Mouse (Mus musculus): Measurements from ENCODE around the gene Ccdc137. TPM values are rescaled to one million over a fixed set of nuclear protein-coding genes. Genes with fewer than 3 reads are reported as not detected.

Ccdc137 gene
- polyA plus RNA-seq, 1 experiment from 2014 or later = 36.1 TPM

DNA sequence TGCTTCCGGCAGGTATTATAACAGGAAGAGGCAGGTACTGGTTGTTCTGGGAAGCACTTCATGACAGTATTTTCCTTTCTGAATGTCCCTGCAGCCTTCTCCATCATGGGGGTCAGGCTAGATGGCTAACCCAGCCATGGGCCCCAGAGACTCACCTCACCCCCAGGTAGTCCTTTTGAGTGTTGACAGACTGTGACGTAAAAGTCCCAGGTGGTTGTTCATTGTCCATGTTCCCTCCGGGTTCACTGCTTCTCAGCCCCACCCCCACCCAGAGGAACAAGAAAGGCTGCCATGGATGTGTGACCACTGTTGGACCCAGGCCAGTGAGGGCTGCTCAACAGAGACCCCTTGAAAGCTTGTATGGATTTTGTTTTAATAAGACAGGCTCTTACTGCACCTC is 35.4 kb downstream of the Ccdc137 start:
- Histone ChIP-seq H3K27ac (peak overlapping the region; percentile 92; the same call in 1 of the 2 replicates), H3K36me3 (peaks cover 61% of the 10 kb centered on the region), H3K9me3 (no peaks in the 10 kb centered on the region), H3K4me1 (peaks cover 43% of the 10 kb centered on the region), H3K27me3 (ENCODE audit: insufficient read depth, poor library complexity, severe bottlenecking) (no peaks in the 10 kb centered on the region), H3K4me3 (peak overlapping the region; percentile 89)
- no peak for DNase-seq (ENCODE audit: low spot score)
- 60% methylated on average over 3 of the region's 3 CpGs for WGBS

DNA sequence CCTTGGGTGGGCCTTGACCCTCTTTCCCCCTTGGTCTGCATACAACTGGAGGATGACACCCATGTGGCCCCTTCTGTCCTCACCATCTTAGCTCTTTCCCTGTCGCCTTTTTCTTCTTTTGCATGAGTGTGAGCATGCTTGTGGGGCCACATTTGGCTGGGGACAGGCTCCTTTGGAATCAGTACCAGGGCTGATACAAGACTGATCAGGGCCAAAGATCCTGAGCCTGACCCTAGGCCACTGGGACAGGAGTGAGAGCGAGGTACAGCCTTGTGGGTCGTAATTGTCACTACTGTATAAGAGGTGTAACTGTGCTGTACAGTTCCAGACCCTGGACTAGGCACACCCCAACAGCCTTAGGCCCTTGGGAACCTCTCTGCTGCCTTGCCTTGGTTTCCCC is 36.0 kb downstream of the Ccdc137 start:
- H3K27ac ChIP-seq = no peak overlapping the region
- no peaks in the 10 kb centered on the region for H3K9me3 ChIP-seq
- H3K27me3 ChIP-seq (ENCODE audit: insufficient read depth, poor library complexity, severe bottlenecking) = no peaks in the 10 kb centered on the region
- H3K36me3 ChIP-seq = peaks cover 61% of the 10 kb centered on the region
- DNase-seq (ENCODE audit: low spot score) = no peak
- WGBS = 79% methylated on average over 3 of the region's 3 CpGs
- no peak overlapping the region for H3K4me3 ChIP-seq
- H3K4me1 ChIP-seq = peaks cover 43% of the 10 kb centered on the region

DNA sequence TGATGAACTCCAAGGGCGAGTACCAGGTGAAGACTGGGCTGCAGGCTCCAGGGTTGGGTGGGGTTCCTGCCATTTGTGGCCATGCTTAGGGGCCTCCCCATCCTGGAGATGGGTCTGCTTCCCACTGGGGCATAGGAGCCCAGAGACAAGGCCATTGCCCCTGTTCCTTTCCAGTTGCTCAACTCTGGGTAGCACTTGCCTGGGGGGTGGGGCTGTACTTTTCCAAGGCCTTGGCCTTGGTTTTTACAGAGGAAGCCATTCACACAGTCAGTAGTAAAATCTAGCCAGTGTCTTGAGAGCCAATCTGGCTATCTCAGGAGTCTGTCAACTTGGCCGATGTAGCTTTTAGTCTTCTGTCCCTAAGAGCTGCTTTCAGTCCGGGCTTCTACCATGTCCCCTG is 39.5 kb downstream of the Ccdc137 start:
- no peak for DNase-seq (ENCODE audit: low spot score)
- Histone ChIP-seq H3K36me3 (peaks cover 55% of the 10 kb centered on the region), H3K4me3 (no peak overlapping the region), H3K27ac (no peak overlapping the region; the same call in 1 of the 2 replicates), H3K4me1 (peaks cover 25% of the 10 kb centered on the region), H3K9me3 (no peaks in the 10 kb centered on the region), H3K27me3 (ENCODE audit: insufficient read depth, poor library complexity, severe bottlenecking) (no peaks in the 10 kb centered on the region)
- WGBS = 87% methylated on average over 3 of the region's 3 CpGs

DNA sequence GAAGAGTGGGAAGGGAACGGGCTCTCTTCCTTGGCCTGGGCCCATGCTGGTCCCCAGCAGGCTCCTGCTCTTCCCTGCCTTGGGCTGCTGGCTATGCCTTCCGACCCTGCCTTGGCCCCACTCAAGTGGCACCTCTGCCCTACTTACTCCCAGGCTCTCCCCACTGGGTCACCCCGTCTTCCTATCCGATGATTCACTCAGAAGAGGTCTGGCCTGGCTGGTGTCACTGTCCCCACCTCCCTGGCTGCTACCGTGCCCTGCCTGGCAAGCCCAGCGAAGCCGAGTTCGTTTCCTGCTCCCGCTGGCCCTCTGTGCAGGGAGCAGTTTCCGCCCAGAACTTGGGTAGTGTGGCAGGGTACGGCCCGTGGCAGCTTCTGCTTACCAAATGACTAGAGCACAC is 40.3 kb downstream of the Ccdc137 start:
- H3K4me1 ChIP-seq = peaks cover 17% of the 10 kb centered on the region
- no peaks in the 10 kb centered on the region for H3K27me3 ChIP-seq (ENCODE audit: insufficient read depth, poor library complexity, severe bottlenecking)
- WGBS = 92% methylated on average over 12 of the region's 12 CpGs
- no peak for DNase-seq (ENCODE audit: low spot score)
- H3K4me3 ChIP-seq = no peak overlapping the region
- H3K9me3 ChIP-seq = no peaks in the 10 kb centered on the region
- peaks cover 55% of the 10 kb centered on the region for H3K36me3 ChIP-seq
- H3K27ac ChIP-seq = no peak overlapping the region

DNA sequence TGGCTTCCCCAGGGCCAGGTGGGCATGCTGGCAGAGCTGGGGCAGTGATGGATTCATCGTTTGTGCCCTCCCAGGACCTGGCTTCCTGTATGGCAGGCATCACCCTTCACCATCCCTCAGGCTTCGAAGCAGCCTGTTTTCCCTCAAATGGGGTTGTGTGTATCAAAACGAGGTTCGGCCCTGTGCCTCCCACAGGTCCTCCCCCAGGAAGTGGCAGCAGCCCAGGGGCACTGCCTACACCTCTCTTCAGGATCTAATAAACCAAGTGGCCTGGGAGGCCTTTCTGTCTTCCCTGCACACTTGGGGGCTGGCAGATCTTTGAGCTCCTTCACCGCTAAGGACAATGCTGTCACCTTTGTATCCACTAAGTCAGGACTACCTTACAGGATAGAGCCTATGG is 41.0 kb downstream of the Ccdc137 start:
- 79% methylated on average over 5 of the region's 5 CpGs for WGBS
- H3K27ac ChIP-seq = no peak overlapping the region
- no peak overlapping the region for H3K4me3 ChIP-seq
- H3K4me1 ChIP-seq = peaks cover 12% of the 10 kb centered on the region; the same call in 1 of the 2 replicates
- peaks cover 54% of the 10 kb centered on the region for H3K36me3 ChIP-seq
- no peaks in the 10 kb centered on the region for H3K27me3 ChIP-seq (ENCODE audit: insufficient read depth, poor library complexity, severe bottlenecking)
- H3K9me3 ChIP-seq = no peaks in the 10 kb centered on the region
- no peak for DNase-seq (ENCODE audit: low spot score)

DNA sequence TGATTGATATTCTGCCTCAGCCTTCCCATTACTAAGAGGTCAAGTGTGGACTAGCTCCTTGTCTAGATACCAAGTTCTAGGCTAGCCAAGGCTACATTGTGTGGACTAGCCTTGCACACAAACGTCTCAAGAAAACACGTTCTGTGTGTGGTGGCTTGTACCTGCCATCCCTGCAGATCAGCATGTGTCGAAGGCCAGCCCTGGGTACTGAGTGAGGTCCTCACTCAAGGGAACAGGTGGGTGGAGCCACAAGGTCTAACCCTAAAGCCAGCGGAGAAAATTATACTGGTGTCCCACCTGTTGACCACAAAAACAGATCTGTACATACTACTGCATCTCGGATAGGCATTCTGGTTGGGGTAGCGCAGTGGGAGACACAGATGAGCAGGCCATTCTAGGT is 42.0 kb downstream of the Ccdc137 start:
- DNase-seq (ENCODE audit: low spot score) = no peak
- H3K9me3 ChIP-seq = no peaks in the 10 kb centered on the region
- peaks cover 8% of the 10 kb centered on the region; the same call in 1 of the 2 replicates for H3K4me1 ChIP-seq
- peaks cover 44% of the 10 kb centered on the region for H3K36me3 ChIP-seq
- no peak overlapping the region for H3K4me3 ChIP-seq
- 76% methylated on average over 6 of the region's 6 CpGs for WGBS
- H3K27me3 ChIP-seq (ENCODE audit: insufficient read depth, poor library complexity, severe bottlenecking) = no peaks in the 10 kb centered on the region
- H3K27ac ChIP-seq = no peak overlapping the region

DNA sequence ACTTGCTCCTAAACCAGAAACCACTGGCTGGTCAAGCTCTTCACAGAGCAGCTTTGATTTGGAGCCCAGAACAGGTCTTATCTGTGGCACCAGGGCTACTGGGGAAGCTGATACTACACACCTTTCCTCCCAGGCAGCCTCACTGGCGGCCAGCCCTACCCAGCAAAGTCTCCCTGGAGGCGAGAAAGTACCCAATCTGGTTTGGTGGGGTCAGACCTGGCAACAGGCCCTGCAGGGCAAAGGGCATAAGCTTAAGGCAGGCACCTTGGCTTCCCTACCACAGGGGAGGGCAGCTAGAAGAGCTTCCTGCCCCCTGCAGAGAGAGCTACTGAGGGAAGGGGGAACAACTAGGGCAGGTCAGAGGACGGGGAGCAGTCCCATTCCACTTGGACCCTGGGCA is 42.4 kb downstream of the Ccdc137 start:
- Histone ChIP-seq H3K27me3 (ENCODE audit: insufficient read depth, poor library complexity, severe bottlenecking) (no peaks in the 10 kb centered on the region), H3K4me1 (peaks cover 8% of the 10 kb centered on the region; the same call in 1 of the 2 replicates), H3K27ac (no peak overlapping the region), H3K4me3 (no peak overlapping the region), H3K9me3 (no peaks in the 10 kb centered on the region), H3K36me3 (peaks cover 39% of the 10 kb centered on the region)
- 20% methylated on average over 3 of the region's 3 CpGs for WGBS
- DNase-seq (ENCODE audit: low spot score) = no peak

DNA sequence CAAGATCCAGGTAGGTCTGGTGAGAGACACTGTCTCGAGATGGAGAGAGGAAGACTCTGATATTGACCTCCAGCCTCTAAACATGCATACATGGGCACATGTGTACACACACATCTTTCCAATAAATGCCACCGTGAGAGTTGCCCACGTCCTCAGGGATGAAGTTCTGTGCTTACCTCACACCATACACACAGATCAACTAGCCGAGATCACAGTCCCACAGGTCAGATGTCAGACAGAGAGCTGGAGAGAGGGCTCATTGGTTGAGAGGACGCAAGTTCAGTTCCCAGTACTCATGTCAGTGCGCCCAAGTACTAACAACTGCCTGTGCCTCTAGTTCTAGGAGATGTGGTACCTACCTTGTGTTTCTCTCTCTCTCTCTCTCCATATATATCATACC is 43.1 kb downstream of the Ccdc137 start:
- Histone ChIP-seq H3K4me1 (peaks cover 8% of the 10 kb centered on the region; the same call in 1 of the 2 replicates), H3K27me3 (ENCODE audit: insufficient read depth, poor library complexity, severe bottlenecking) (no peaks in the 10 kb centered on the region), H3K36me3 (peaks cover 33% of the 10 kb centered on the region), H3K9me3 (no peaks in the 10 kb centered on the region), H3K4me3 (no peak overlapping the region), H3K27ac (no peak overlapping the region)
- no peak for DNase-seq (ENCODE audit: low spot score)
- WGBS = 67% methylated on average over 6 of the region's 6 CpGs

DNA sequence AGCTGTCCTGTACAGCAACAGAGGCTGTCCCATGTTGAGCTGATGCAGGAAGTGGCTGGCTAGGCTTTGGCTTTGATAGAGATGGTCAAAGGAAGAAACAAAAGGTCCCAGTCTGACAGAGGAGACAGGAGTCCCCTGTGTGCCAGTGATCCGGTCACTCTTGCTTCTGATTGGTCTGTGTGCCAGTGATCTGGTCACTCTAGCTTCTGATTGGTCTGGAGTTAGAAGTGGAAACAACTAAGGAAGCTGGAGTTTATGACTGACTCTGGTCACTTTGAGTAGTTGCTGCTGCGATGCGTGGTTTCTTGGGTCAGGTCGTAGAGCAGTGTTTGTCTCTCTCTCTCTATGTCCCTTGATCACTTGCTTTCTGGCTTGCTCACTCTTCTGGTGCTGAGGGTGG is 43.8 kb downstream of the Ccdc137 start:
- WGBS = 87% methylated on average over 4 of the region's 4 CpGs
- Histone ChIP-seq H3K27ac (no peak overlapping the region), H3K4me1 (peaks cover 8% of the 10 kb centered on the region; the same call in 1 of the 2 replicates), H3K9me3 (no peaks in the 10 kb centered on the region), H3K4me3 (no peak overlapping the region), H3K27me3 (ENCODE audit: insufficient read depth, poor library complexity, severe bottlenecking) (no peaks in the 10 kb centered on the region), H3K36me3 (peaks cover 26% of the 10 kb centered on the region)
- DNase-seq (ENCODE audit: low spot score) = no peak

DNA sequence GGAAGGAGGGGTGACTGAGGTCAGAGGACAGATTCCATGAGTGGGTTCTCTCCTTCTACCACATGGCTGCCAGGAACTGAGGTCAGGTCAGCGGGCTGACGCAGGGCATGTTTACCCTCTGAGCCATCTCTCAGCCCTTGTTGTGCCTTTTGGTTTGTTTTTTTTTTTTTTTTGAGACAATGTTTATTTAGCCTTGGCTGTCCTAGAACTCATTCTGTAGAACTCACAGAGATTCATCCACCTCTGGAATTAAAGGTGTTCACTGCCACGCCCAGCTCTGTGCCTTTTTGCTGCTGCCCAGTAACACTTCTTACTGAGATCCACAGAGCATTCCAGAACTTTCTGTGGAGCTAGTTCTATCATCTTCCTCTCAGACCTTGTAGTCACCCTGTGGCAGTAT is 47.7 kb downstream of the Ccdc137 start:
- Histone ChIP-seq H3K4me3 (no peak overlapping the region), H3K36me3 (no peaks in the 10 kb centered on the region), H3K4me1 (peaks cover 13% of the 10 kb centered on the region), H3K9me3 (no peaks in the 10 kb centered on the region), H3K27ac (no peak overlapping the region), H3K27me3 (ENCODE audit: insufficient read depth, poor library complexity, severe bottlenecking) (no peaks in the 10 kb centered on the region)
- DNase-seq (ENCODE audit: low spot score) = no peak
- 89% methylated on average over 3 of the region's 3 CpGs for WGBS

DNA sequence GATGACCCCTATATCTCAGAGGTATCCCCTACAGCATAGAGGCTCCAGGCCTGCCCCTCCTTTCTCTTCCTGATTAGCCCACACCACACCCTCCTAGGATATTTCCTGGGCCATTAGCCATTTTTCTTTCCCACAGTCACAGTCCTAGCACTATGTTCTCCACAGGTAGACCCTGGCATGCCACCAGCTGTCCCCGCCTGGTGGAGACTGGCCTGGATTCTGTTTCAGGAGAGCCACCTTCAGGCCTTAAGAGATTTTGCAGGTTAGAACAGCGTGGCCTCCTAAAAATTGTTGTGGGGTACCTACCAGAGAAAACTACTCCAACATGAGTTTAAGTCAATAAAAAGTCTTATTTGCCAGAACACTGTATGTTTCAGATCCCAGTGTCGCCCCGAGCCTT is 49.0 kb downstream of the Ccdc137 start:
- Histone ChIP-seq H3K36me3 (no peaks in the 10 kb centered on the region), H3K27me3 (ENCODE audit: insufficient read depth, poor library complexity, severe bottlenecking) (no peaks in the 10 kb centered on the region), H3K4me3 (no peak overlapping the region), H3K9me3 (no peaks in the 10 kb centered on the region), H3K27ac (no peak overlapping the region), H3K4me1 (peaks cover 16% of the 10 kb centered on the region)
- DNase-seq (ENCODE audit: low spot score) = no peak
- 52% methylated on average over 4 of the region's 4 CpGs for WGBS

DNA sequence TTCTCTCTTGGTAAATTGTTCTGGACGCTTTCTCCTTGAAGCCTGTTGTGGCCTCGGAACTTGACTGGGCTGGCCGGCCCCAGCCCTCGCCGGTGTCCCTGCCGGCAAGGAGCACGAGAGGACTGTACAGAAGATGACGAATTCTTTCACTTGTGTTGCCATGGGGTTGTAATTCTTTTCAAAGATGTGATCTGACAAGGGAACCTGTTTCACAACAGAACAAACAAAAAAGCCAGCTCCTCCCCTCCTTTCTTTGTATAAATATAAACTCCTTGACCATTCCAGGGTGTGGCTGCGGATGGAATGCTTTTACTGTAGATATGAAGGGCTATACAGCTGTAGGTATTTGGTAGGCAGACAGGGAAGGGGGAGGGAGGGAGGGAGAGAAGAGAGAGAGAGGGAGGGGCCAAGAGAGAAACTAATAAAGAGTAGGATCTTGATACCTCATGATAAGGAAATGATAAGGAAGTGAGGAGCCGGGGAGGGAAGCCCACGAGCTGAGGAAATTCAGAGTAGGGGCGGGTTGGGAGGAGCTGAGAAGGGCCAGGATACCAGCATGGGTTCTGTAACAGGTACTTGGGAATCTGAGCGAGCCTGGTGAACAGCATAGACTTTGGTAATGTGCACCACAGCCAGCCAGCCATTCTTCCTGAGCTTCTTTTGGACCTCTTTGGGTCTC is 49.8 kb downstream of the Ccdc137 start:
- Histone ChIP-seq H3K9me3 (no peaks in the 10 kb centered on the region), H3K27me3 (ENCODE audit: insufficient read depth, poor library complexity, severe bottlenecking) (no peaks in the 10 kb centered on the region), H3K4me3 (no peak overlapping the region), H3K36me3 (no peaks in the 10 kb centered on the region), H3K4me1 (peaks cover 16% of the 10 kb centered on the region), H3K27ac (no peak overlapping the region)
- DNase-seq (ENCODE audit: low spot score) = no peak
- 72% methylated on average over 13 of the region's 13 CpGs for WGBS

DNA sequence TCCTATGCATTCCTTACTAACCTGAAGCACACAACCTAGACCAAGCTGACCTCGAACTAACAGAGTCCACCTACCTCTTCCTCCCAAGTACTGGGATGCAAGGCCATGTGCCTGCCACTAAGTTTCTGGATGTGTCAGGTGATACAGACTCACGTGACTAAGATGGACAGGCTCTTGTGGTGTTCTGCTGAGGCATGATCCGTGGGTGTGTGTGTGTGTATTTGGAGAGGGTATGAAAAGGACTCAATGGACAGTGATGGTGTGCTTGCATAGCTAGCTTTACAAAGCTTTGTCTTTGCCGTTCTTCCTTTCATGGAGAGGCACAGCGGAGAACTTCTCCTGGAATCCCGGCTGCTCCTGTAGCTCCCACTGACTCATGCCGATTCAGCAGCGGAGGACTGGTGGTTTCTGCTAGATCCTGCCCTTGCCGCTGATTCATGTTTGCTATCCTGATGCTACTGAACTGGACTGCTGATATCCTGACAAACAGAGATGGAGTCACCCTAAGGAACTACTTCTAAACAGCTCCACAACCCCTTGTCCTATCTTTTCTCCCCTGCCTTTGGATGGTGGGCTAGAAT is 50.5 kb downstream of the Ccdc137 start:
- H3K9me3 ChIP-seq = no peaks in the 10 kb centered on the region
- WGBS = 77% methylated on average over 9 of the region's 9 CpGs
- H3K27ac ChIP-seq = no peak overlapping the region
- H3K27me3 ChIP-seq (ENCODE audit: insufficient read depth, poor library complexity, severe bottlenecking) = no peaks in the 10 kb centered on the region
- H3K4me3 ChIP-seq = no peak overlapping the region
- H3K4me1 ChIP-seq = peaks cover 16% of the 10 kb centered on the region
- DNase-seq (ENCODE audit: low spot score) = no peak
- no peaks in the 10 kb centered on the region for H3K36me3 ChIP-seq

All from heart, embryonic 10.5 days (tissue).